Mouse (Mus musculus) cerebellum, postnatal 25 days (tissue): ENCODE results near the gene Slc25a18.
"Not testable (repeated sequence)": the region's sequence is repeated elsewhere in the genome, so short reads cannot be mapped to it uniquely, and the experiment has no call there.

Source experiments
- DNase-seq, 2 experiments: peaks; one replicate each; pipeline ENCODE4 v3.0.0; 2021; ENCODE audit warnings: mixed read lengths in 2 of 2

Gene Slc25a18

GRCm38 (mm10) chr6:120798905-120799304 lies 25.5 kb downstream of the Slc25a18 start:
- DNase-seq = no peak

GRCm38 (mm10) chr6:120799581-120800041 lies 26.2 kb downstream of the Slc25a18 start:
- no peak for DNase-seq

GRCm38 (mm10) chr6:120806999-120807737 lies 33.8 kb downstream of the Slc25a18 start:
- no peak for DNase-seq

GRCm38 (mm10) chr6:120807738-120808081 lies 34.3 kb downstream of the Slc25a18 start:
- no peak for DNase-seq

- not testable (repeated sequence) for DNase-seq
Measured at GRCm38 (mm10) chr6:120811999-120812398, 38.6 kb downstream of the Slc25a18 start.

- no peak for DNase-seq
Measured at GRCm38 (mm10) chr6:120819294-120819693, 45.9 kb downstream of the Slc25a18 start.

GRCm38 (mm10) chr6:120820144-120820543 lies 46.8 kb downstream of the Slc25a18 start:
- no peak for DNase-seq

GRCm38 (mm10) chr6:120820941-120821340 lies 47.6 kb downstream of the Slc25a18 start:
- DNase-seq = no peak

- DNase-seq = no peak
Measured at GRCm38 (mm10) chr6:120821715-120822114, 48.3 kb downstream of the Slc25a18 start.

- peak; percentile 93 to 94 for DNase-seq
Measured at GRCm38 (mm10) chr6:120822307-120822928, 49.0 kb downstream of the Slc25a18 start, which contains the start of gene Atp6v1e1. Gene Atp6v1e1, minus strand, starts transcription at chr6:120822793.

GRCm38 (mm10) chr6:120822937-120823614 lies 49.7 kb downstream of the Slc25a18 start:
- DNase-seq = peak; percentile 31 to 57

GRCm38 (mm10) chr6:120830056-120830455 lies 56.7 kb downstream of the Slc25a18 start:
- DNase-seq = no peak

GRCm38 (mm10) chr6:120830866-120831608 lies 57.7 kb downstream of the Slc25a18 start:
- no peak for DNase-seq

GRCm38 (mm10) chr6:120832097-120832496 lies 58.7 kb downstream of the Slc25a18 start:
- DNase-seq = no peak

- no peak for DNase-seq
Measured at GRCm38 (mm10) chr6:120834766-120835321, 61.5 kb downstream of the Slc25a18 start.

GRCm38 (mm10) chr6:120835474-120836374 lies 62.3 kb downstream of the Slc25a18 start, which contains the start of gene Bcl2l13:
Gene Bcl2l13, plus strand, starts transcription at chr6:120836212.
- peak; percentile 97 for DNase-seq

GRCm38 (mm10) chr6:120836389-120837151 lies 63.2 kb downstream of the Slc25a18 start:
- DNase-seq = no peak

- no peak for DNase-seq
Measured at GRCm38 (mm10) chr6:120837152-120837530, 63.8 kb downstream of the Slc25a18 start.

- DNase-seq = no peak
Measured at GRCm38 (mm10) chr6:120840258-120840657, 66.9 kb downstream of the Slc25a18 start.

GRCm38 (mm10) chr6:120841754-120842153 lies 68.4 kb downstream of the Slc25a18 start:
- no peak for DNase-seq
